Mouse (Mus musculus): ENCODE results near the gene Cd248. TPM values are rescaled to one million over a fixed set of nuclear protein-coding genes. Genes with fewer than 3 reads are reported as not detected.
A peak's percentile ranks its signal among the peaks of the same experiment; 100 is the strongest.

Cd248 gene
- polyA plus RNA-seq, 1 experiment from 2014 or later, result 43.1 TPM

GRCm38 (mm10) chr19:5065104-5065503 lies 2.8 kb upstream of the Cd248 start:
- H3K4me2 ChIP-seq (ENCODE audit: low read depth, low read length), result no peak overlapping the region
- 73% methylated on average over 7 of the region's 7 CpGs for WGBS
- H3K36me3 ChIP-seq (replicated peaks; ENCODE audit: control insufficient read depth, insufficient read depth, low read depth, low read length), result no peaks in the 10 kb centered on the region
- ATAC-seq (replicated peaks; ENCODE audit: insufficient number of reproducible peaks, low FRiP score, low TSS enrichment, low read depth), result no peak
- DNase-seq (ENCODE audit: low spot score), result no peak
- H3K27ac ChIP-seq (replicated peaks; ENCODE audit: low read depth, low read length), result no peak overlapping the region
- peaks cover 3% of the 10 kb centered on the region for H3K27me3 ChIP-seq (ENCODE audit: control insufficient read depth, insufficient read depth, low read length)
- H3K9ac ChIP-seq (replicated peaks; ENCODE audit: low read length), result no peak overlapping the region
- peaks cover 16% of the 10 kb centered on the region for H3K4me1 ChIP-seq (ENCODE audit: control insufficient read depth, insufficient read depth, low read length)
- H3K4me3 ChIP-seq (ENCODE audit: low read depth, low read length), result no peak overlapping the region
- no peaks in the 10 kb centered on the region for H3K9me3 ChIP-seq (replicated peaks; ENCODE audit: control insufficient read depth, low read length)

- Histone ChIP-seq H3K4me3 (ENCODE audit: low read depth, low read length) (peak overlapping the region; percentile 60), H3K27me3 (ENCODE audit: control insufficient read depth, insufficient read depth, low read length) (peaks cover 3% of the 10 kb centered on the region), H3K4me2 (ENCODE audit: low read depth, low read length) (peak overlapping the region; percentile 97), H3K4me1 (ENCODE audit: control insufficient read depth, insufficient read depth, low read length) (peaks cover 20% of the 10 kb centered on the region), H3K9me3 (replicated peaks; ENCODE audit: control insufficient read depth, low read length) (no peaks in the 10 kb centered on the region), H3K36me3 (replicated peaks; ENCODE audit: control insufficient read depth, insufficient read depth, low read depth, low read length) (no peaks in the 10 kb centered on the region), H3K27ac (replicated peaks; ENCODE audit: low read depth, low read length) (peak overlapping the region; percentile 75), H3K9ac (replicated peaks; ENCODE audit: low read length) (peak overlapping the region; percentile 73)
- ATAC-seq (replicated peaks; ENCODE audit: insufficient number of reproducible peaks, low FRiP score, low TSS enrichment, low read depth) (no peak), DNase-seq (ENCODE audit: low spot score) (no peak)
- 5% methylated on average over 15 of the region's 15 CpGs for WGBS
These were observed 658 bp upstream of the Cd248 start for GRCm38 (mm10) chr19:5067040-5067799.

GRCm38 (mm10) chr19:5068570-5069234 lies 824 bp downstream of the Cd248 start:
- Histone ChIP-seq H3K27me3 (ENCODE audit: control insufficient read depth, insufficient read depth, low read length) (peaks cover 3% of the 10 kb centered on the region), H3K4me3 (ENCODE audit: low read depth, low read length) (peak overlapping the region; percentile 60), H3K27ac (replicated peaks; ENCODE audit: low read depth, low read length) (peak overlapping the region; percentile 75), H3K36me3 (replicated peaks; ENCODE audit: control insufficient read depth, insufficient read depth, low read depth, low read length) (no peaks in the 10 kb centered on the region), H3K4me2 (ENCODE audit: low read depth, low read length) (peak overlapping the region; percentile 97), H3K9me3 (replicated peaks; ENCODE audit: control insufficient read depth, low read length) (no peaks in the 10 kb centered on the region), H3K9ac (replicated peaks; ENCODE audit: low read length) (peak overlapping the region; percentile 73), H3K4me1 (ENCODE audit: control insufficient read depth, insufficient read depth, low read length) (peaks cover 20% of the 10 kb centered on the region)
- DNase-seq (ENCODE audit: low spot score), result no peak
- no peak for ATAC-seq (replicated peaks; ENCODE audit: insufficient number of reproducible peaks, low FRiP score, low TSS enrichment, low read depth)
- 39% methylated on average over 21 of the region's 21 CpGs for WGBS

GRCm38 (mm10) chr19:5069486-5069885 lies 1.6 kb downstream of the Cd248 start:
- Histone ChIP-seq H3K4me2 (ENCODE audit: low read depth, low read length) (peak overlapping the region; percentile 97), H3K4me3 (ENCODE audit: low read depth, low read length) (0 out of 2 replicates have a peak overlapping the region, but pooled peaks have one; percentile 60), H3K27me3 (ENCODE audit: control insufficient read depth, insufficient read depth, low read length) (peaks cover 3% of the 10 kb centered on the region)

GRCm38 (mm10) chr19:5069978-5070377 lies 2.1 kb downstream of the Cd248 start:
- Histone ChIP-seq H3K9me3 (replicated peaks; ENCODE audit: control insufficient read depth, low read length) (no peaks in the 10 kb centered on the region), H3K4me2 (ENCODE audit: low read depth, low read length) (peak overlapping the region; percentile 97), H3K9ac (replicated peaks; ENCODE audit: low read length) (no peak overlapping the region; the same call in 1 of the 2 replicates), H3K36me3 (replicated peaks; ENCODE audit: control insufficient read depth, insufficient read depth, low read depth, low read length) (no peaks in the 10 kb centered on the region), H3K27ac (replicated peaks; ENCODE audit: low read depth, low read length) (peak overlapping the region; percentile 97), H3K4me3 (ENCODE audit: low read depth, low read length) (no peak overlapping the region), H3K27me3 (ENCODE audit: control insufficient read depth, insufficient read depth, low read length) (peaks cover 3% of the 10 kb centered on the region), H3K4me1 (ENCODE audit: control insufficient read depth, insufficient read depth, low read length) (peaks cover 20% of the 10 kb centered on the region)
- ATAC-seq (replicated peaks; ENCODE audit: insufficient number of reproducible peaks, low FRiP score, low TSS enrichment, low read depth) (no peak), DNase-seq (ENCODE audit: low spot score) (no peak)
- 80% methylated on average over 7 of the region's 7 CpGs for WGBS

More at GRCm38 (mm10) chr19:5069486-5069885, 1.6 kb downstream of the Cd248 start:
- Histone ChIP-seq H3K9ac (replicated peaks; ENCODE audit: low read length) (no peak overlapping the region), H3K9me3 (replicated peaks; ENCODE audit: control insufficient read depth, low read length) (no peaks in the 10 kb centered on the region), H3K36me3 (replicated peaks; ENCODE audit: control insufficient read depth, insufficient read depth, low read depth, low read length) (no peaks in the 10 kb centered on the region), H3K4me1 (ENCODE audit: control insufficient read depth, insufficient read depth, low read length) (peaks cover 20% of the 10 kb centered on the region), H3K27ac (replicated peaks; ENCODE audit: low read depth, low read length) (no peak overlapping the region)
- ATAC-seq (replicated peaks; ENCODE audit: insufficient number of reproducible peaks, low FRiP score, low TSS enrichment, low read depth) (no peak), DNase-seq (ENCODE audit: low spot score) (no peak)
- 79% methylated on average over 5 of the region's 5 CpGs for WGBS

GRCm38 (mm10) chr19:5071077-5071476 lies 3.2 kb downstream of the Cd248 start:
- H3K4me3 ChIP-seq (ENCODE audit: low read depth, low read length), result peak overlapping the region; percentile 35
- H3K9me3 ChIP-seq (replicated peaks; ENCODE audit: control insufficient read depth, low read length), result no peaks in the 10 kb centered on the region
- ATAC-seq (replicated peaks; ENCODE audit: insufficient number of reproducible peaks, low FRiP score, low TSS enrichment, low read depth) (no peak; the same call in 1 of the 2 replicates), DNase-seq (ENCODE audit: low spot score) (no peak)
- peaks cover 3% of the 10 kb centered on the region for H3K27me3 ChIP-seq (ENCODE audit: control insufficient read depth, insufficient read depth, low read length)
- 4% methylated on average over 11 of the region's 11 CpGs for WGBS
- no peaks in the 10 kb centered on the region for H3K36me3 ChIP-seq (replicated peaks; ENCODE audit: control insufficient read depth, insufficient read depth, low read depth, low read length)
- peak overlapping the region; percentile 97 for H3K4me2 ChIP-seq (ENCODE audit: low read depth, low read length)
- H3K9ac ChIP-seq (replicated peaks; ENCODE audit: low read length), result peak overlapping the region; percentile 62
- H3K4me1 ChIP-seq (ENCODE audit: control insufficient read depth, insufficient read depth, low read length), result peaks cover 20% of the 10 kb centered on the region
- H3K27ac ChIP-seq (replicated peaks; ENCODE audit: low read depth, low read length), result peak overlapping the region; percentile 97

GRCm38 (mm10) chr19:5071545-5072369 lies 3.9 kb downstream of the Cd248 start:
- H3K4me3 ChIP-seq (ENCODE audit: low read depth, low read length), result peak overlapping the region; percentile 35
- H3K27ac ChIP-seq (replicated peaks; ENCODE audit: low read depth, low read length), result peak overlapping the region; percentile 97
- peak overlapping the region; percentile 97 for H3K4me2 ChIP-seq (ENCODE audit: low read depth, low read length)
- peak overlapping the region; percentile 62 for H3K9ac ChIP-seq (replicated peaks; ENCODE audit: low read length)
- peak; percentile 80 for ATAC-seq (replicated peaks; ENCODE audit: insufficient number of reproducible peaks, low FRiP score, low TSS enrichment, low read depth)
- H3K27me3 ChIP-seq (ENCODE audit: control insufficient read depth, insufficient read depth, low read length), result peaks cover 3% of the 10 kb centered on the region
- no peaks in the 10 kb centered on the region for H3K9me3 ChIP-seq (replicated peaks; ENCODE audit: control insufficient read depth, low read length)
- no peaks in the 10 kb centered on the region for H3K36me3 ChIP-seq (replicated peaks; ENCODE audit: control insufficient read depth, insufficient read depth, low read depth, low read length)
- under 1% methylated on average over 39 of the region's 40 CpGs for WGBS
- H3K4me1 ChIP-seq (ENCODE audit: control insufficient read depth, insufficient read depth, low read length), result peaks cover 20% of the 10 kb centered on the region
- DNase-seq (ENCODE audit: low spot score), result peak; percentile 99

All from embryonic facial prominence, embryonic 11.5 days (tissue).